In the genomic region with DNA sequence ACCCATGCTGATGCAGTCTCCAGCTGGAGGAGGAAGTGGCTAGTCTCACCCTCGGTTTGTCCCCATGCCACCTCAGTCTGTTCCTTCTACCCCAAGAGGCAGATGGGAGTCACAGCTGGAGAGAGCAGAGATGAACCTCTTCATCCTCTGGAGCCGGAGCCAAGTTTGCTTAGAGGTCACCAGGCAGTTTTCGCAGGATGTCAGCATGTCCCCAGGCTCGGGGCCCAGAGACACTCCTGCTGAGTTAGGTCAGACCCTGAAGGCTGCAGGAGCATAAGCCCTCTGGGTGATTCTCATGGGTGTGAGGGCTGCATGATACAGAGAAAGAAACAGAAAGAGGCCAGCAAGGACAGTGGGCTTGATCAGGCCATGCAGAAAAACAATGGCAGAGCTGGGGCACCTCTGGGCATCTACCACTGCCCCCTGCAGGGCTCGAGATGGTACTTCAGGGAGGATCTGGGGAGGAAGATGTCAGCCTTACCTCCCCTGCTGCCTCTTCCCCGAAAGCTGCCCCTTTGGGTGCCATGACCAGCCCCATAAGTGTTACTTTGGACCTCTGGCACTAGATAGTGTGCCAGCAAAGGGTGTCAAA, we compare ENCODE assay signal across 9 mouse cellular contexts. TPM values are rescaled to one million over a fixed set of nuclear protein-coding genes. Genes with fewer than 3 reads are reported as not detected.
DNase-seq lines count a peak whose midpoint lies in the region; TF ChIP-seq lines count a peak whose summit lies in the region.
"Had no signal": no experiment of that assay in that cellular context is flagged by ENCODE, and none has a peak within 500 bp of the region (broad histone marks: within the 10 kb centered on the region; RNA-seq: fewer than 3 reads in every experiment).

No protein-coding gene starts in this region.

- no peak for TF ChIP-seq POLR2A in lung, adult 2 months (IDR thresholded peaks at IDR 0.05; ENCODE audit: borderline replicate concordance, extremely low read depth, low read depth, low read length)

- no peak overlapping the region for H3K4me3 ChIP-seq in lung, adult 2 months (replicated peaks; ENCODE audit: extremely low read depth, low read depth, low read length)
- H3K4me3 ChIP-seq: embryonic facial prominence, embryonic 13.5 days had no signal

- no peaks in the 10 kb centered on the region for H3K4me1 ChIP-seq in lung, adult 2 months (ENCODE audit: control insufficient read depth, insufficient read depth, low read length)

- peak; percentile 61 for TF ChIP-seq CTCF in lung, adult 2 months (IDR thresholded peaks at IDR 0.05; ENCODE audit: insufficient read depth, low read length)

- DNase-seq in cerebellum, postnatal 25 days = peak; percentile 39 to 58
- no peak for DNase-seq in cerebellum, adult 11 months
- DNase-seq in lung, adult 2 months = peak; percentile 36
- no peak for DNase-seq in lung, postnatal 14 days
- DNase-seq in NIH3T3 (ENCODE audit: low read depth) = peak; percentile 44
- DNase-seq in lung, postnatal 10 days = peak; percentile 36
- DNase-seq in urinary bladder, adult 18-20 months (ENCODE audit: low spot score in 2 of 2) = no peak
- no peak for DNase-seq in urinary bladder, adult 2 months (ENCODE audit: low spot score)

- WGBS in lung, adult 2 months = 63% methylated on average over 6 of the region's 6 CpGs

RNA-seq across cellular contexts. Expression of a gene that starts 5.1 kb away (rescaled TPM):
- 6.6 and 9.2 TPM in 2 replicates for polyA plus RNA-seq in lung, adult 2 months (2012; rRNA removed)
- 2.3 and 3.4 TPM in 2 replicates for polyA plus RNA-seq in urinary bladder, adult 2 months (2012; rRNA removed)

Comparison
In these comparisons a context has a peak if more than half of its experiments do, and no peak if none do; other contexts are left out.
1. DNase-seq: peak in cerebellum, postnatal 25 days (2 of 2), lung, adult 2 months (single experiment), NIH3T3 (single experiment) and lung, postnatal 10 days (single experiment); none in cerebellum, adult 11 months (single experiment), lung, postnatal 14 days (single experiment), urinary bladder, adult 18-20 months (0 of 2) and urinary bladder, adult 2 months (single experiment).